Mouse (Mus musculus) heart, embryonic 14.5 days (tissue): ENCODE data around the gene Wscd2. TPM values are rescaled to one million over a fixed set of nuclear protein-coding genes. Genes with fewer than 3 reads are reported as not detected.

Source experiments
- ATAC-seq: fragments of 200-750 bp; cut with Nextera tagmentation; 2 replicates; pipeline ENCODE4 v1.8.0; 2017; ENCODE audit warnings: low read depth, moderate TSS enrichment; ENCODE audit not compliant: insufficient number of reproducible peaks, insufficient read depth, low FRiP score
- H3K27ac ChIP-seq, 2 experiments: fragments of 200-500 bp in 1 of 2; fragments of 300-500 bp in 1 of 2; sonication (generic) in 1 of 2; replicated peaks in 1 of 2; 2 replicates each; pipeline ENCODE4 v1.5.1; 2012 to 2014; ENCODE audit warnings: low read depth in 2 of 2, low read length in 2 of 2, control low read depth in 1 of 2, mild to moderate bottlenecking in 1 of 2, mixed read lengths in 1 of 2; ENCODE audit not compliant: control insufficient read depth in 1 of 2, insufficient read depth in 1 of 2
- H3K27me3 ChIP-seq: fragments of 300-500 bp; sonication (generic); 2 replicates; pipeline ENCODE4 v1.6.1; 2014; ENCODE audit warnings: mild to moderate bottlenecking, low read length, control low read depth; ENCODE audit not compliant: control insufficient read depth, insufficient read depth
- H3K36me3 ChIP-seq: fragments of 300-500 bp; sonication (generic); 2 replicates; pipeline ENCODE4 v1.6.1; 2014; ENCODE audit warnings: mild to moderate bottlenecking, control low read depth, low read length, mixed read lengths; ENCODE audit not compliant: control insufficient read depth, insufficient read depth
- H3K4me1 ChIP-seq, 2 experiments: fragments of 200-500 bp in 1 of 2; fragments of 300-500 bp in 1 of 2; sonication (generic) in 1 of 2; 2 replicates each; pipeline ENCODE4 v1.6.1; 2012 to 2014; ENCODE audit warnings: low read length in 2 of 2, control low read depth in 1 of 2, mixed read lengths in 1 of 2; ENCODE audit not compliant: control insufficient read depth in 2 of 2, insufficient read depth in 2 of 2
- H3K4me2 ChIP-seq: fragments of 300-500 bp; sonication (generic); 2 replicates; pipeline ENCODE4 v1.6.1; 2014; ENCODE audit warnings: mild to moderate bottlenecking, low read length
- H3K4me3 ChIP-seq, 2 experiments: fragments of 200-500 bp in 1 of 2; fragments of 300-500 bp in 1 of 2; sonication (generic) in 1 of 2; 2 replicates each; pipeline ENCODE4 v1.5.1; 2012 to 2014; ENCODE audit warnings: low read length in 2 of 2, mild to moderate bottlenecking in 2 of 2, control low read depth in 1 of 2, low read depth in 1 of 2, moderate library complexity in 1 of 2; ENCODE audit not compliant: control insufficient read depth in 1 of 2, insufficient read depth in 1 of 2
- H3K9ac ChIP-seq: fragments of 300-500 bp; sonication (generic); 2 replicates; pipeline ENCODE4 v1.6.1; 2014; ENCODE audit warnings: mild to moderate bottlenecking, low read length
- H3K9me3 ChIP-seq: fragments of 300-500 bp; sonication (generic); 2 replicates; pipeline ENCODE4 v1.6.1; 2016; ENCODE audit warnings: low read length, control low read depth; ENCODE audit not compliant: control insufficient read depth
- WGBS: fragments of 180-500 bp; shearing (Covaris S2); extraction: QIAGEN DNeasy Blood & Tissue Kit; methylation state at CpG from one replicate; pipeline ENCODE4 v1.1.7; 2014; 5-methylcytosine and 5-hydroxymethylcytosine counted together
- polyA plus RNA-seq: library from polyadenylated mRNA; unstranded; fragments of >200 nt; fragmentation: Nextera tagmentation; extraction: Ambion mirVana; gene quantifications from 2 replicates; pipeline ENCODE4 v1.2.1, GENCODE M21; 2014

Gene Wscd2
- polyA plus RNA-seq, 1 experiment from 2014 or later: 2.8 TPM

- no peaks in the 10 kb centered on the region for H3K36me3 ChIP-seq
- peaks cover 7% of the 10 kb centered on the region for H3K27me3 ChIP-seq
- WGBS: 78% methylated on average over 6 of the region's 6 CpGs
- no peak for ATAC-seq
- H3K4me1 ChIP-seq: no peaks in the 10 kb centered on the region
- H3K9me3 ChIP-seq: no peaks in the 10 kb centered on the region
- H3K27ac ChIP-seq: no peak overlapping the region
- no peak overlapping the region for H3K4me2 ChIP-seq
- H3K9ac ChIP-seq: no peak overlapping the region
- H3K4me3 ChIP-seq: no peak overlapping the region
Observed at GRCm38 (mm10) chr5:113593911-113594705, 104.0 kb downstream of the Wscd2 start.

GRCm38 (mm10) chr5:113596252-113596651 is 106.1 kb downstream of the Wscd2 start:
- Histone ChIP-seq H3K9ac (no peak overlapping the region), H3K4me3 (no peak overlapping the region), H3K9me3 (no peaks in the 10 kb centered on the region), H3K27me3 (peaks cover 7% of the 10 kb centered on the region), H3K27ac (no peak overlapping the region), H3K36me3 (no peaks in the 10 kb centered on the region), H3K4me1 (no peaks in the 10 kb centered on the region), H3K4me2 (no peak overlapping the region)
- no peak for ATAC-seq
- 80% methylated on average over 9 of the region's 9 CpGs for WGBS

GRCm38 (mm10) chr5:113596780-113597353 is 106.7 kb downstream of the Wscd2 start:
- no peak overlapping the region for H3K27ac ChIP-seq
- H3K36me3 ChIP-seq: no peaks in the 10 kb centered on the region
- ATAC-seq: no peak
- H3K4me3 ChIP-seq: no peak overlapping the region
- WGBS: 67% methylated on average over 9 of the region's 9 CpGs
- no peaks in the 10 kb centered on the region for H3K9me3 ChIP-seq
- no peaks in the 10 kb centered on the region for H3K4me1 ChIP-seq
- H3K9ac ChIP-seq: no peak overlapping the region
- no peak overlapping the region for H3K4me2 ChIP-seq
- H3K27me3 ChIP-seq: peaks cover 4% of the 10 kb centered on the region

GRCm38 (mm10) chr5:113600181-113600580 is 110.0 kb downstream of the Wscd2 start:
- H3K27ac ChIP-seq: no peak overlapping the region
- H3K9ac ChIP-seq: no peak overlapping the region
- H3K4me1 ChIP-seq: no peaks in the 10 kb centered on the region
- 75% methylated on average over 3 of the region's 3 CpGs for WGBS
- no peaks in the 10 kb centered on the region for H3K9me3 ChIP-seq
- no peaks in the 10 kb centered on the region for H3K27me3 ChIP-seq
- no peak overlapping the region for H3K4me2 ChIP-seq
- ATAC-seq: no peak
- H3K36me3 ChIP-seq: no peaks in the 10 kb centered on the region
- H3K4me3 ChIP-seq: no peak overlapping the region

- no peak for ATAC-seq
- no peaks in the 10 kb centered on the region for H3K36me3 ChIP-seq
- no peak overlapping the region for H3K27ac ChIP-seq
- H3K9ac ChIP-seq: no peak overlapping the region
- H3K4me1 ChIP-seq: no peaks in the 10 kb centered on the region
- no peak overlapping the region for H3K4me2 ChIP-seq
- no peak overlapping the region for H3K4me3 ChIP-seq
- WGBS: 74% methylated on average over 4 of the region's 4 CpGs
- H3K27me3 ChIP-seq: no peaks in the 10 kb centered on the region
- H3K9me3 ChIP-seq: no peaks in the 10 kb centered on the region
Observed at GRCm38 (mm10) chr5:113600803-113601202, 110.7 kb downstream of the Wscd2 start.

- Histone ChIP-seq H3K4me2 (no peak overlapping the region), H3K36me3 (no peaks in the 10 kb centered on the region), H3K9me3 (no peaks in the 10 kb centered on the region), H3K4me1 (0 out of 4 replicates have a peak, but pooled peaks cover 0 to 4% of the 10 kb centered on the region in 2 experiments), H3K27me3 (0 out of 2 replicates have a peak, but pooled peaks cover 6% of the 10 kb centered on the region), H3K27ac (no peak overlapping the region), H3K4me3 (no peak overlapping the region), H3K9ac (no peak overlapping the region)
- 54% methylated on average over 9 of the region's 9 CpGs for WGBS
- no peak for ATAC-seq
Observed at GRCm38 (mm10) chr5:113603471-113603870, 113.3 kb downstream of the Wscd2 start.

- Histone ChIP-seq H3K4me3 (no peak overlapping the region), H3K9ac (no peak overlapping the region), H3K4me2 (no peak overlapping the region), H3K36me3 (no peaks in the 10 kb centered on the region), H3K27me3 (0 out of 2 replicates have a peak, but pooled peaks cover 9% of the 10 kb centered on the region), H3K27ac (no peak overlapping the region), H3K9me3 (no peaks in the 10 kb centered on the region), H3K4me1 (0 out of 4 replicates have a peak, but pooled peaks cover 0 to 5% of the 10 kb centered on the region in 2 experiments)
- ATAC-seq: no peak
- 78% methylated on average over 4 of the region's 4 CpGs for WGBS
Observed at GRCm38 (mm10) chr5:113604758-113605157, 114.6 kb downstream of the Wscd2 start.
